Mouse (Mus musculus) myocyte (in vitro differentiated cells): ENCODE measurements at regions not wholly inside any gene's neighbourhood (a gene's known extent, or its start where the extent isn't known, plus 50 kb on each side); places are given as distances from the start of the nearest gene placed in this dataset.

Experiments
- CEBPB ChIP-seq: IDR thresholded peaks from 2 replicates; pipeline ENCODE4 v1.6.1; 2011; ENCODE audit warnings: mild to moderate bottlenecking, moderate library complexity; ENCODE audit not compliant: poor library complexity, insufficient read depth, severe bottlenecking
- E2F4 ChIP-seq: IDR thresholded peaks from one replicate; pipeline ENCODE4 v1.6.1; 2011; ENCODE audit warnings: mild to moderate bottlenecking, control low read depth, moderate library complexity; ENCODE audit not compliant: insufficient read depth
- MAX ChIP-seq: IDR thresholded peaks from one replicate; pipeline ENCODE4 v1.6.1; 2011; ENCODE audit warnings: low read depth, mild to moderate bottlenecking, control low read depth
- MYOD1 ChIP-seq, 3 experiments: IDR thresholded peaks; one replicate each; pipeline ENCODE4 v1.6.1; 2011; ENCODE audit warnings: control low read depth in 2 of 3, low read depth in 2 of 3, mild to moderate bottlenecking in 2 of 3, moderate library complexity in 1 of 3; ENCODE audit not compliant: insufficient read length in 2 of 3, control insufficient read depth in 1 of 3
- MYOG ChIP-seq, 3 experiments: IDR thresholded peaks; one replicate each; pipeline ENCODE4 v1.6.1; 2011; ENCODE audit warnings: control low read depth in 2 of 3, low read depth in 2 of 3, mild to moderate bottlenecking in 2 of 3; ENCODE audit not compliant: insufficient read length in 2 of 3, control insufficient read depth in 1 of 3, insufficient read depth in 1 of 3
- POLR2A ChIP-seq: IDR thresholded peaks from one replicate; pipeline ENCODE4 v1.6.1; 2011; ENCODE audit warnings: low read depth, mild to moderate bottlenecking, control low read depth, moderate library complexity; ENCODE audit not compliant: insufficient read length
- POLR2AphosphoS2 ChIP-seq: IDR thresholded peaks from one replicate; pipeline ENCODE4 v1.6.1; 2011; ENCODE audit warnings: low read depth, control low read depth; ENCODE audit not compliant: insufficient read length
- REST ChIP-seq: IDR thresholded peaks from one replicate; pipeline ENCODE4 v1.6.1; 2011; ENCODE audit warnings: mild to moderate bottlenecking, control low read depth, moderate library complexity; ENCODE audit not compliant: insufficient read depth, insufficient read length
- TCF12 ChIP-seq: IDR thresholded peaks from one replicate; pipeline ENCODE4 v1.6.1; 2011; ENCODE audit warnings: mild to moderate bottlenecking, control low read depth; ENCODE audit not compliant: poor library complexity, insufficient read depth, severe bottlenecking
- TCF3 ChIP-seq: IDR thresholded peaks from one replicate; pipeline ENCODE4 v1.6.1; 2011; ENCODE audit warnings: low read depth, control low read depth; ENCODE audit not compliant: insufficient read length
- USF1 ChIP-seq: IDR thresholded peaks from one replicate; pipeline ENCODE4 v1.6.1; 2011; ENCODE audit warnings: low read depth, mild to moderate bottlenecking, control low read depth, moderate library complexity

DNA sequence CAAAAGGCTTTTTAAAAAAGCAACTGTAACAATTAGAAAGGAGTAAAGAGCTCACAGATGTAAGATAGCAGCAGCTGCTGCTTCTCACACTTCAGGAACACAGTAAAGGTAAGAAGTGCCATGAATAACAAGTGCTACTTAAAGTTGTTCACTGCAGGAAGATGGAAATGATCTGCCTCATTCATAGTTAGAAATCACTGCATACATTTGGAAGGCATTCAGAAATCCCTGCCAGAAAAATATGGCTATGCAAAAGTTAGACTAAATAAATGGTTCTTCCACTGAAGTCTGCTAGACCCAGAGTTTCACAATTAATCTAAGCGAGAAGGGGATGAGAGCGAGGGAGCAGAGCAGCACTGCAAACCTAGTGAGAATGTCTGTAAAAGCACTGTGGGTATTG lies 102.5 kb upstream of the Htr2a start:
- TF ChIP-seq USF1 = no peak
- TF ChIP-seq POLR2A = no peak
- no peak for TF ChIP-seq TCF3
- TF ChIP-seq POLR2AphosphoS2 = no peak
- no peak for TF ChIP-seq MAX
- TF ChIP-seq MYOG (IDR thresholded peaks at IDR 0.05; ENCODE audit: control insufficient read depth in 1 of 3, insufficient read depth in 1 of 3, insufficient read length in 2 of 3, low read depth in 2 of 3) = no peak
- no peak for TF ChIP-seq E2F4
- TF ChIP-seq CEBPB = no peak
- no peak for TF ChIP-seq TCF12
- no peak for TF ChIP-seq REST
- no peak for TF ChIP-seq MYOD1 (IDR thresholded peaks at IDR 0.05; ENCODE audit: control insufficient read depth in 1 of 3, insufficient read length in 2 of 3, low read depth in 2 of 3)
